11 mouse cellular contexts compared by ENCODE assay signal in genomic region chr9:44147290-44147689, GRCm38 (mm10). TPM values are rescaled to one million over a fixed set of nuclear protein-coding genes. Genes with fewer than 3 reads are reported as not detected.
A peak's percentile ranks its signal among the peaks of the same experiment; 100 is the strongest.
DNase-seq lines count a peak whose midpoint lies in the region; ATAC-seq and TF ChIP-seq lines count a peak whose summit lies in the region.
"Had no signal": no experiment of that assay in that cellular context is flagged by ENCODE, and none has a peak within 500 bp of the region (broad histone marks: within the 10 kb centered on the region; RNA-seq: fewer than 3 reads in every experiment).

No protein-coding gene starts in this region.

- TF ChIP-seq EP300 in stomach, postnatal 0 days (optimal IDR thresholded peaks at IDR 0.05), result no peak

- H3K9ac ChIP-seq in hindbrain, postnatal 0 days (replicated peaks; ENCODE audit: low read length), result no peak overlapping the region
- H3K9ac ChIP-seq in hindbrain, embryonic 13.5 days, result no peak overlapping the region
- no peak overlapping the region for H3K9ac ChIP-seq in stomach, postnatal 0 days (ENCODE audit: low read length)
- H3K9ac ChIP-seq in hindbrain, embryonic 16.5 days (ENCODE audit: low read depth, low read length), result no peak overlapping the region

- no peak for ATAC-seq in hindbrain, postnatal 0 days
- no peak for ATAC-seq in hindbrain, embryonic 13.5 days (ENCODE audit: low FRiP score)
- ATAC-seq in stomach, postnatal 0 days (ENCODE audit: low FRiP score, low TSS enrichment), result no peak
- ATAC-seq in hindbrain, embryonic 16.5 days, result no peak
- ATAC-seq in inflammation-experienced regulatory T-cells, adult 6 months, result no peak
- ATAC-seq: forebrain, embryonic 16.5 days had no signal

- TF ChIP-seq POLR2A in cortical plate, adult 2 months (IDR thresholded peaks at IDR 0.05; ENCODE audit: extremely low read depth, insufficient read depth, low read length), result no peak

- H3K9me3 ChIP-seq in hindbrain, postnatal 0 days (ENCODE audit: low read length), result no peaks in the 10 kb centered on the region
- H3K9me3 ChIP-seq in hindbrain, embryonic 13.5 days, result no peaks in the 10 kb centered on the region
- H3K9me3 ChIP-seq in stomach, postnatal 0 days (ENCODE audit: control insufficient read depth, low read length), result no peaks in the 10 kb centered on the region
- H3K9me3 ChIP-seq in hindbrain, embryonic 16.5 days (ENCODE audit: control insufficient read depth, low read length), result no peaks in the 10 kb centered on the region

- H3K27me3 ChIP-seq in hindbrain, postnatal 0 days (ENCODE audit: insufficient read depth, low read length), result no peaks in the 10 kb centered on the region
- H3K27me3 ChIP-seq in hindbrain, embryonic 13.5 days, result no peaks in the 10 kb centered on the region
- no peaks in the 10 kb centered on the region for H3K27me3 ChIP-seq in stomach, postnatal 0 days (ENCODE audit: control insufficient read depth, insufficient read depth, low read length)
- no peaks in the 10 kb centered on the region for H3K27me3 ChIP-seq in hindbrain, embryonic 16.5 days (replicated peaks; ENCODE audit: control insufficient read depth, insufficient read depth, low read length)

- H3K36me3 ChIP-seq in hindbrain, postnatal 0 days (ENCODE audit: insufficient read depth, low read length), result peaks cover 14% of the 10 kb centered on the region; the same call in 1 of the 2 replicates
- H3K36me3 ChIP-seq in hindbrain, embryonic 13.5 days, result peaks cover 65% of the 10 kb centered on the region
- 0 out of 2 replicates have a peak, but pooled peaks cover 6% of the 10 kb centered on the region for H3K36me3 ChIP-seq in stomach, postnatal 0 days (ENCODE audit: control insufficient read depth, insufficient read depth, low read length)
- peaks cover 17% of the 10 kb centered on the region for H3K36me3 ChIP-seq in hindbrain, embryonic 16.5 days (ENCODE audit: control insufficient read depth, insufficient read depth, low read length)

- WGBS in hindbrain, postnatal 0 days, result 48% methylated on average over 3 of the region's 3 CpGs
- 70% methylated on average over 3 of the region's 3 CpGs for WGBS in hindbrain, embryonic 13.5 days
- 46% methylated on average over 3 of the region's 3 CpGs for WGBS in stomach, postnatal 0 days
- 70% methylated on average over 3 of the region's 3 CpGs for WGBS in hindbrain, embryonic 16.5 days

- no peak overlapping the region for H3K4me2 ChIP-seq in hindbrain, postnatal 0 days (ENCODE audit: low read depth, low read length)
- no peak overlapping the region for H3K4me2 ChIP-seq in hindbrain, embryonic 13.5 days
- no peak overlapping the region for H3K4me2 ChIP-seq in stomach, postnatal 0 days (replicated peaks; ENCODE audit: low read depth)
- no peak overlapping the region for H3K4me2 ChIP-seq in hindbrain, embryonic 16.5 days (ENCODE audit: low read length)

- H3K4me1 ChIP-seq in hindbrain, postnatal 0 days (ENCODE audit: insufficient read depth, low read length), result no peaks in the 10 kb centered on the region
- no peaks in the 10 kb centered on the region for H3K4me1 ChIP-seq in hindbrain, embryonic 13.5 days (replicated peaks)
- no peaks in the 10 kb centered on the region for H3K4me1 ChIP-seq in cortical plate, adult 2 months (ENCODE audit: control insufficient read depth, insufficient read depth, low read length)
- no peaks in the 10 kb centered on the region for H3K4me1 ChIP-seq in stomach, postnatal 0 days (replicated peaks; ENCODE audit: control insufficient read depth, insufficient read depth)
- no peaks in the 10 kb centered on the region for H3K4me1 ChIP-seq in hindbrain, embryonic 16.5 days (ENCODE audit: control insufficient read depth, insufficient read depth, low read depth, low read length)

- H3K4me3 ChIP-seq in hindbrain, postnatal 0 days (ENCODE audit: low read length), result no peak overlapping the region
- H3K4me3 ChIP-seq in hindbrain, embryonic 13.5 days, result no peak overlapping the region
- no peak overlapping the region for H3K4me3 ChIP-seq in cortical plate, adult 2 months (ENCODE audit: insufficient read depth, low read length)
- H3K4me3 ChIP-seq in stomach, postnatal 0 days (ENCODE audit: low read depth, low read length), result no peak overlapping the region
- H3K4me3 ChIP-seq in hindbrain, embryonic 16.5 days (ENCODE audit: low read length), result no peak overlapping the region

- DNase-seq in hindbrain, postnatal 0 days (ENCODE audit: low spot score), result peak; percentile 35
- DNase-seq in thymus, postnatal 25 days, result peak; percentile 32
- no peak for DNase-seq in thymus, adult 18-20 months
- no peak for DNase-seq in stomach, postnatal 0 days (ENCODE audit: low spot score)
- DNase-seq: left cerebral cortex, postnatal 4 days; right cerebral cortex, adult 18-20 months had no signal

- TF ChIP-seq CTCF in hindbrain, postnatal 0 days (IDR thresholded peaks at IDR 0.05; ENCODE audit: low read depth), result peak; percentile 70
- peak; percentile 28; the same call in 1 of the 2 replicates for TF ChIP-seq CTCF in cortical plate, adult 2 months (IDR thresholded peaks at IDR 0.05; ENCODE audit: extremely low read depth, insufficient read depth, low read length)
- TF ChIP-seq CTCF in stomach, postnatal 0 days (IDR thresholded peaks at IDR 0.05; ENCODE audit: low read depth), result peak; percentile 68

- H3K27ac ChIP-seq in hindbrain, postnatal 0 days, result no peak overlapping the region
- no peak overlapping the region for H3K27ac ChIP-seq in hindbrain, embryonic 13.5 days
- H3K27ac ChIP-seq in cortical plate, adult 2 months (ENCODE audit: insufficient read depth, low read length), result no peak overlapping the region
- H3K27ac ChIP-seq in stomach, postnatal 0 days (replicated peaks), result no peak overlapping the region
- H3K27ac ChIP-seq in hindbrain, embryonic 16.5 days (ENCODE audit: low read depth, low read length), result no peak overlapping the region

RNA-seq across cellular contexts. Expression of gene Mcam, which starts 13.0 kb away (rescaled TPM):
- 23.7 and 29.5 TPM in 2 replicates for total RNA-seq in hindbrain, postnatal 0 days (2014; rRNA removed)
- 8.0 and 9.0 TPM in 2 replicates for polyA plus RNA-seq in hindbrain, postnatal 0 days (2015; fragmentation: Nextera tagmentation; extraction: Ambion mirVana)
- polyA plus RNA-seq in hindbrain, embryonic 13.5 days (2015; fragmentation: Nextera tagmentation; extraction: Ambion mirVana), result 13.1 and 14.0 TPM in 2 replicates
- polyA plus RNA-seq in cortical plate, adult 2 months (2012; rRNA removed), result 26.2 and 27.4 TPM in 2 replicates
- 43.9 and 44.5 TPM in 2 replicates for polyA plus RNA-seq in stomach, postnatal 0 days (2015; fragmentation: Nextera tagmentation; extraction: Ambion mirVana)
- polyA plus RNA-seq in hindbrain, embryonic 16.5 days (2015; fragmentation: Nextera tagmentation; extraction: Ambion mirVana), result 12.3 and 15.3 TPM in 2 replicates
- polyA plus RNA-seq in inflammation-experienced regulatory T-cells, adult 6 months (2017; shearing (Covaris generic)), result under 1 TPM in 1 of 3 experiments, not detected in 2; 0.69 TPM

RNA-seq across cellular contexts. Expression of gene Rnf26, which starts 34.0 kb away (rescaled TPM):
- 17.5 and 24.3 TPM in 2 replicates for total RNA-seq in hindbrain, postnatal 0 days (2014; rRNA removed)
- polyA plus RNA-seq in hindbrain, postnatal 0 days (2015; fragmentation: Nextera tagmentation; extraction: Ambion mirVana), result 38.0 and 41.1 TPM in 2 replicates
- 27.9 and 29.2 TPM in 2 replicates for polyA plus RNA-seq in hindbrain, embryonic 13.5 days (2015; fragmentation: Nextera tagmentation; extraction: Ambion mirVana)
- polyA plus RNA-seq in cortical plate, adult 2 months (2012; rRNA removed), result 29.5 and 30.3 TPM in 2 replicates
- 22.0 and 22.2 TPM in 2 replicates for polyA plus RNA-seq in stomach, postnatal 0 days (2015; fragmentation: Nextera tagmentation; extraction: Ambion mirVana)
- polyA plus RNA-seq in hindbrain, embryonic 16.5 days (2015; fragmentation: Nextera tagmentation; extraction: Ambion mirVana), result 33.0 and 37.8 TPM in 2 replicates
- polyA plus RNA-seq in inflammation-experienced regulatory T-cells, adult 6 months (2017; shearing (Covaris generic)), result 1 to 10 TPM; 3.9 to 8.2 (median 6.0) TPM

RNA-seq across cellular contexts. Expression of gene Gm49380, which starts 34.0 kb away (rescaled TPM):
- not detected in 2 replicates for total RNA-seq in hindbrain, postnatal 0 days (2014; rRNA removed)
- polyA plus RNA-seq in hindbrain, postnatal 0 days (2015; fragmentation: Nextera tagmentation; extraction: Ambion mirVana), result 0.21 TPM in 1 of 2 replicates, not detected in the other
- 0.12 and 0.49 TPM in 2 replicates for polyA plus RNA-seq in hindbrain, embryonic 13.5 days (2015; fragmentation: Nextera tagmentation; extraction: Ambion mirVana)
- 0.10 and 0.19 TPM in 2 replicates for polyA plus RNA-seq in cortical plate, adult 2 months (2012; rRNA removed)
- 0.05 TPM in 1 of 2 replicates, not detected in the other for polyA plus RNA-seq in stomach, postnatal 0 days (2015; fragmentation: Nextera tagmentation; extraction: Ambion mirVana)
- 0.14 and 0.24 TPM in 2 replicates for polyA plus RNA-seq in hindbrain, embryonic 16.5 days (2015; fragmentation: Nextera tagmentation; extraction: Ambion mirVana)
- not detected for polyA plus RNA-seq in inflammation-experienced regulatory T-cells, adult 6 months (2017; shearing (Covaris generic))

RNA-seq across cellular contexts. Expression of gene C1qtnf5, which starts 40.2 kb away (rescaled TPM):
- total RNA-seq in hindbrain, postnatal 0 days (2014; rRNA removed), result 36.7 and 39.5 TPM in 2 replicates
- 12.3 and 12.8 TPM in 2 replicates for polyA plus RNA-seq in hindbrain, postnatal 0 days (2015; fragmentation: Nextera tagmentation; extraction: Ambion mirVana)
- polyA plus RNA-seq in hindbrain, embryonic 13.5 days (2015; fragmentation: Nextera tagmentation; extraction: Ambion mirVana), result 3.2 and 5.3 TPM in 2 replicates
- polyA plus RNA-seq in cortical plate, adult 2 months (2012; rRNA removed), result 24.7 and 30.5 TPM in 2 replicates
- 5.3 and 6.5 TPM in 2 replicates for polyA plus RNA-seq in stomach, postnatal 0 days (2015; fragmentation: Nextera tagmentation; extraction: Ambion mirVana)
- polyA plus RNA-seq in hindbrain, embryonic 16.5 days (2015; fragmentation: Nextera tagmentation; extraction: Ambion mirVana), result 8.5 and 9.5 TPM in 2 replicates
- not detected for polyA plus RNA-seq in inflammation-experienced regulatory T-cells, adult 6 months (2017; shearing (Covaris generic))

RNA-seq across cellular contexts. Expression of gene Mfrp, which starts 45.8 kb away (rescaled TPM):
- total RNA-seq in hindbrain, postnatal 0 days (2014; rRNA removed), result 2.8 and 4.0 TPM in 2 replicates
- polyA plus RNA-seq in hindbrain, postnatal 0 days (2015; fragmentation: Nextera tagmentation; extraction: Ambion mirVana), result 0.24 and 0.50 TPM in 2 replicates
- 0.22 TPM in 1 of 2 replicates, not detected in the other for polyA plus RNA-seq in hindbrain, embryonic 13.5 days (2015; fragmentation: Nextera tagmentation; extraction: Ambion mirVana)
- 0.15 and 0.35 TPM in 2 replicates for polyA plus RNA-seq in cortical plate, adult 2 months (2012; rRNA removed)
- not detected in 2 replicates for polyA plus RNA-seq in stomach, postnatal 0 days (2015; fragmentation: Nextera tagmentation; extraction: Ambion mirVana)
- polyA plus RNA-seq in hindbrain, embryonic 16.5 days (2015; fragmentation: Nextera tagmentation; extraction: Ambion mirVana), result 0.20 and 0.31 TPM in 2 replicates
- polyA plus RNA-seq in inflammation-experienced regulatory T-cells, adult 6 months (2017; shearing (Covaris generic)), result not detected
- total RNA-seq: left cerebral cortex, postnatal 4 days had no signal
- polyA plus RNA-seq: forebrain, embryonic 16.5 days had no signal

Comparison
In these comparisons a context has a peak if more than half of its experiments do, and no peak if none do; other contexts are left out.
1. DNase-seq: peak in hindbrain, postnatal 0 days (single experiment) and thymus, postnatal 25 days (single experiment); none in thymus, adult 18-20 months (0 of 2) and stomach, postnatal 0 days (single experiment).
2. Peak in every context shown above with its lines, with median percentiles within 50 percentile points of each other: CTCF ChIP-seq.